Mouse (Mus musculus) myocyte (in vitro differentiated cells): Measurements from ENCODE around the gene Acap3. TPM values are rescaled to one million over a fixed set of nuclear protein-coding genes. Genes with fewer than 3 reads are reported as not detected.

Source experiments
- H3K27me3 ChIP-seq: one replicate; pipeline ENCODE4 v1.6.1; 2011; ENCODE audit not compliant: control insufficient read depth, insufficient read depth, insufficient read length
- H3K36me3 ChIP-seq: one replicate; pipeline ENCODE4 v1.6.1; 2011; ENCODE audit not compliant: control insufficient read depth, insufficient read depth
- H3K4me2 ChIP-seq: one replicate; pipeline ENCODE4 v1.6.1; 2011; ENCODE audit warnings: low read depth, control low read depth
- H3K4me3 ChIP-seq: one replicate; pipeline ENCODE4 v1.5.1; 2011; ENCODE audit warnings: mild to moderate bottlenecking, control low read depth, moderate library complexity
- H3K79me2 ChIP-seq: one replicate; pipeline ENCODE4 v1.6.1; 2011; ENCODE audit not compliant: control insufficient read depth, insufficient read depth
- H3ac ChIP-seq: one replicate; pipeline ENCODE4 v1.6.1; 2011; ENCODE audit not compliant: control insufficient read depth, insufficient read length
- CEBPB ChIP-seq: IDR thresholded peaks from 2 replicates; pipeline ENCODE4 v1.6.1; 2011; ENCODE audit warnings: mild to moderate bottlenecking, moderate library complexity; ENCODE audit not compliant: poor library complexity, insufficient read depth, severe bottlenecking
- E2F4 ChIP-seq: IDR thresholded peaks from one replicate; pipeline ENCODE4 v1.6.1; 2011; ENCODE audit warnings: mild to moderate bottlenecking, control low read depth, moderate library complexity; ENCODE audit not compliant: insufficient read depth
- MAX ChIP-seq: IDR thresholded peaks from one replicate; pipeline ENCODE4 v1.6.1; 2011; ENCODE audit warnings: low read depth, mild to moderate bottlenecking, control low read depth
- MYOD1 ChIP-seq, 3 experiments: IDR thresholded peaks; one replicate each; pipeline ENCODE4 v1.6.1; 2011; ENCODE audit warnings: control low read depth in 2 of 3, low read depth in 2 of 3, mild to moderate bottlenecking in 2 of 3, moderate library complexity in 1 of 3; ENCODE audit not compliant: insufficient read length in 2 of 3, control insufficient read depth in 1 of 3
- MYOG ChIP-seq, 3 experiments: IDR thresholded peaks; one replicate each; pipeline ENCODE4 v1.6.1; 2011; ENCODE audit warnings: control low read depth in 2 of 3, low read depth in 2 of 3, mild to moderate bottlenecking in 2 of 3; ENCODE audit not compliant: insufficient read length in 2 of 3, control insufficient read depth in 1 of 3, insufficient read depth in 1 of 3
- POLR2A ChIP-seq: IDR thresholded peaks from one replicate; pipeline ENCODE4 v1.6.1; 2011; ENCODE audit warnings: low read depth, mild to moderate bottlenecking, control low read depth, moderate library complexity; ENCODE audit not compliant: insufficient read length
- POLR2AphosphoS2 ChIP-seq: IDR thresholded peaks from one replicate; pipeline ENCODE4 v1.6.1; 2011; ENCODE audit warnings: low read depth, control low read depth; ENCODE audit not compliant: insufficient read length
- REST ChIP-seq: IDR thresholded peaks from one replicate; pipeline ENCODE4 v1.6.1; 2011; ENCODE audit warnings: mild to moderate bottlenecking, control low read depth, moderate library complexity; ENCODE audit not compliant: insufficient read depth, insufficient read length
- SRF ChIP-seq: IDR thresholded peaks from one replicate; pipeline ENCODE4 v1.6.1; 2011; ENCODE audit warnings: low read depth; ENCODE audit not compliant: control insufficient read depth, insufficient read length
- TCF12 ChIP-seq: IDR thresholded peaks from one replicate; pipeline ENCODE4 v1.6.1; 2011; ENCODE audit warnings: mild to moderate bottlenecking, control low read depth; ENCODE audit not compliant: poor library complexity, insufficient read depth, severe bottlenecking
- TCF3 ChIP-seq: IDR thresholded peaks from one replicate; pipeline ENCODE4 v1.6.1; 2011; ENCODE audit warnings: low read depth, control low read depth; ENCODE audit not compliant: insufficient read length
- USF1 ChIP-seq: IDR thresholded peaks from one replicate; pipeline ENCODE4 v1.6.1; 2011; ENCODE audit warnings: low read depth, mild to moderate bottlenecking, control low read depth, moderate library complexity
- polyA plus RNA-seq: library from polyadenylated mRNA; unstranded; fragments of >200 nt; fragmentation: generic; extraction: Trizol; gene quantifications from one replicate; pipeline ENCODE4 v1.2.1, GENCODE M21; 2012; ENCODE audit warnings: missing spikeins

The Acap3 gene
- polyA plus RNA-seq, 1 experiment: 22.3 TPM

DNA sequence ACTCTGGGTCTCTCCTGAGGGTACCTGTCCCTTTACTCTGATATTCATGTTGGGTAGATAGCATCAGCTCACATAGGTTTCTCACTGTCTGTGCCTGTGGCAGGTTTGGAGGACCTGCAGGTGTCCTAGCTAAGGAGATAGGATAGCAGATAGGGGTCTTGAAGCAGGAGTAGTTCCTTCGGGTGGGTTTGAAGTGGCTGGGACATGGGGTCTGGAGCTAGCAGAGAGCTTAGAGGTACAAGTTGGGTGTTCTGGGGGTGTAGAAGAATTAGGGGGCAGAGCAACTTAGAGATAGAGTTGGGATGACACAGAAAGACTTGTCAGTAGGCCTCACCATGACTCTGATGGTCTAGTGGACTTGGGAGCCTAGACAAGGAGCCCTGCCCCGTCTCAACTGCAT lies 42.2 kb upstream of the Acap3 start:
- Histone ChIP-seq H3K27me3 (no peaks in the 10 kb centered on the region), H3K79me2 (peaks cover 45% of the 10 kb centered on the region), H3ac (no peak overlapping the region), H3K4me3 (peak overlapping the region; percentile 80), H3K4me2 (peak overlapping the region; percentile 100), H3K36me3 (no peaks in the 10 kb centered on the region)
- TF ChIP-seq MYOG (IDR thresholded peaks at IDR 0.05; ENCODE audit: control insufficient read depth in 1 of 3, insufficient read depth in 1 of 3, insufficient read length in 2 of 3, low read depth in 2 of 3): no peak
- no peak for TF ChIP-seq POLR2AphosphoS2
- no peak for TF ChIP-seq TCF3
- no peak for TF ChIP-seq MYOD1 (IDR thresholded peaks at IDR 0.05; ENCODE audit: control insufficient read depth in 1 of 3, insufficient read length in 2 of 3, low read depth in 2 of 3)
- no peak for TF ChIP-seq TCF12
- no peak for TF ChIP-seq SRF
- no peak for TF ChIP-seq E2F4
- TF ChIP-seq REST: no peak
- TF ChIP-seq POLR2A: no peak
- TF ChIP-seq MAX: no peak
- TF ChIP-seq USF1: no peak
- TF ChIP-seq CEBPB: no peak

DNA sequence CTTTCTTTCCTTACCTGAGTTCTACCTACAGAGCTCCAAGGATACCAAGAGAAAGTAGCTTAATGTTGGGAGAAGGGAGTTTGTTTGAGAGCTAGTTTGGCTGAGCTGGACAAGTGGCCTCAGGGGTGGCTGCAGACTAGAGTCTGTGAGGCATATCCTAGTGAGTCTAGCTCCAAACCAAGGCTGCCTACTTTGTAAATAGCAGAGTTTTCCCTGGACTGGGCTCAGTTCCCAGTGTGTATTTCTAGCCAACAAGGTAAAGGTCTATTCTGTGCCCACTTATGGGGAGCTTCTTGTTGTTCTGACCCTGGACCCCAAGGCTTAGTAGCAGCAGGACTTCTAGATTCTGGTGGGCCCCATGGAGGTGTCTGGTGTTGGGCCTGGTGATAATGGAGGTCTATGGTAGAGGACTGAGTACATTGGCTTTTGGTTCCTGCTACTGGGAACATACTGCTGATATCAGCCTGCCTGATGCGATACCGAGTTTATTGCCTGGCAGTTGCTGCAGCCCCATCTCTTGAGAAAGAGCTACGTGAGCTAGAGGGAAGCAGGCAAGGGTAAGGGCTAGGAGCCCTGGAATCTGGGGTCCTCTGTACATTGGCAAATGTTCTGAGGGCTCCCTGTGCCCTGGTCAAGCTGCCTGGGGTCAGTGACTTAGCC lies 41.7 kb upstream of the Acap3 start:
- Histone ChIP-seq H3ac (no peak overlapping the region), H3K4me2 (peak overlapping the region; percentile 100), H3K4me3 (no peak overlapping the region), H3K79me2 (peaks cover 45% of the 10 kb centered on the region), H3K27me3 (no peaks in the 10 kb centered on the region), H3K36me3 (no peaks in the 10 kb centered on the region)
- TF ChIP-seq POLR2AphosphoS2 (no peak), MYOD1 (IDR thresholded peaks at IDR 0.05; ENCODE audit: control insufficient read depth in 1 of 3, insufficient read length in 2 of 3, low read depth in 2 of 3) (no peak), POLR2A (no peak), USF1 (no peak), SRF (no peak), TCF3 (no peak), MAX (no peak), TCF12 (no peak), REST (no peak), MYOG (IDR thresholded peaks at IDR 0.05; ENCODE audit: control insufficient read depth in 1 of 3, insufficient read depth in 1 of 3, insufficient read length in 2 of 3, low read depth in 2 of 3) (no peak), E2F4 (no peak), CEBPB (no peak)

DNA sequence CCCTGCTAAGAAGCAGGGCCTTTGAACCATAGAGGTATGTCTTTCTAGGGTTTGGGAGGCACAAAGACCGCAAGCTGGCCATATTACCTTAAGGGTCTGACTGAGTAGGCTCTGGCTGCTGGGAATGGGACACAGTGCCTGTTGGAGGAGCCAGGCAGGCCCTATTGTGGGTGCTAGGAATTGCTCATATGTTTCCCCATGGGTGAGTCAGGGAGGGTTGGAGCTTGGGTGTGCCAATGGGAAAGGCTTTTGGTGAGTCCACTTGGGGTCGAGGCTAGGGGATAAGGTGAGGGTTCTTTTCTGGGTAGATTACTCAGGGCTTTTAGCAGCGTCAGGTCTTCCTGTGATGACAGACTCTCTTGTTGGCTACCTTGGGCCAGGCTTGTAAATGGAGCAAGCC lies 40.3 kb upstream of the Acap3 start:
- H3K79me2 ChIP-seq: peaks cover 45% of the 10 kb centered on the region
- no peak for TF ChIP-seq USF1
- TF ChIP-seq POLR2A: no peak
- TF ChIP-seq REST: no peak
- TF ChIP-seq E2F4: no peak
- TF ChIP-seq MYOD1 (IDR thresholded peaks at IDR 0.05; ENCODE audit: control insufficient read depth in 1 of 3, insufficient read length in 2 of 3, low read depth in 2 of 3): no peak
- no peak for TF ChIP-seq CEBPB
- TF ChIP-seq MYOG (IDR thresholded peaks at IDR 0.05; ENCODE audit: control insufficient read depth in 1 of 3, insufficient read depth in 1 of 3, insufficient read length in 2 of 3, low read depth in 2 of 3): no peak
- TF ChIP-seq TCF3: no peak
- no peak for TF ChIP-seq MAX
- TF ChIP-seq POLR2AphosphoS2: no peak
- no peak for TF ChIP-seq SRF
- TF ChIP-seq TCF12: no peak
- H3K4me2 ChIP-seq: peak overlapping the region; percentile 34
- no peaks in the 10 kb centered on the region for H3K27me3 ChIP-seq
- no peaks in the 10 kb centered on the region for H3K36me3 ChIP-seq
- no peak overlapping the region for H3ac ChIP-seq
- no peak overlapping the region for H3K4me3 ChIP-seq

DNA sequence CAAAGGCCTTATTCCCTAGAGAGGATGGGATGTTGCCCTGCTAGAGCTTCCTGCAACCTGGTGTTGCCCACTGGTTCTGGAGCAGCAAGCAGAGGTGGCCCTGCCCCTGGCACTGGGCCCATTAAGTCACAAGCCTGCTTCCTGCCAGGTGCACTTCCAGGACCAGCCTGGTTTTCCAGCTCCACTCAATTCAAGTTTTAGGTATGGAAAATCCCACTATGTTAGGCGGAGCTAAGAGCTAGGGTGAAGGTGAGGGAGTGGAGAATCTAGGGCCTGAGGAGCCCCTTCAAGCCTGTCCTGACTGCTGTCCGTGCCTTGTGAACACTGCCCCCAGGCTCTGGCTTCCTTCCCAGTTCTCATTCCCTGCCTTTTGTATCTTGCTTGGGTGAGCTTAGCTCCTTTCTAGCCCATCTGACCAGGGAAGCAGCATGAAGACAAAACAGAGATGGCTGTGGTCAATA lies 39.6 kb upstream of the Acap3 start:
- Histone ChIP-seq H3ac (no peak overlapping the region), H3K36me3 (no peaks in the 10 kb centered on the region), H3K4me2 (no peak overlapping the region), H3K4me3 (no peak overlapping the region), H3K27me3 (no peaks in the 10 kb centered on the region), H3K79me2 (peaks cover 45% of the 10 kb centered on the region)
- TF ChIP-seq USF1: no peak
- no peak for TF ChIP-seq TCF12
- TF ChIP-seq REST: no peak
- no peak for TF ChIP-seq POLR2A
- TF ChIP-seq SRF: no peak
- TF ChIP-seq MYOD1 (IDR thresholded peaks at IDR 0.05; ENCODE audit: control insufficient read depth in 1 of 3, insufficient read length in 2 of 3, low read depth in 2 of 3): no peak
- TF ChIP-seq CEBPB: no peak
- no peak for TF ChIP-seq MYOG (IDR thresholded peaks at IDR 0.05; ENCODE audit: control insufficient read depth in 1 of 3, insufficient read depth in 1 of 3, insufficient read length in 2 of 3, low read depth in 2 of 3)
- no peak for TF ChIP-seq POLR2AphosphoS2
- no peak for TF ChIP-seq MAX
- TF ChIP-seq TCF3: no peak
- TF ChIP-seq E2F4: no peak
